Mouse (Mus musculus): ENCODE measurements around the gene Nhlrc1. TPM values are rescaled to one million over a fixed set of nuclear protein-coding genes. Genes with fewer than 3 reads are reported as not detected.

Gene Nhlrc1
- 3.3 and 3.6 TPM in 2 replicates for polyA plus RNA-seq (2015; fragmentation: Nextera tagmentation; extraction: Ambion mirVana)

DNA sequence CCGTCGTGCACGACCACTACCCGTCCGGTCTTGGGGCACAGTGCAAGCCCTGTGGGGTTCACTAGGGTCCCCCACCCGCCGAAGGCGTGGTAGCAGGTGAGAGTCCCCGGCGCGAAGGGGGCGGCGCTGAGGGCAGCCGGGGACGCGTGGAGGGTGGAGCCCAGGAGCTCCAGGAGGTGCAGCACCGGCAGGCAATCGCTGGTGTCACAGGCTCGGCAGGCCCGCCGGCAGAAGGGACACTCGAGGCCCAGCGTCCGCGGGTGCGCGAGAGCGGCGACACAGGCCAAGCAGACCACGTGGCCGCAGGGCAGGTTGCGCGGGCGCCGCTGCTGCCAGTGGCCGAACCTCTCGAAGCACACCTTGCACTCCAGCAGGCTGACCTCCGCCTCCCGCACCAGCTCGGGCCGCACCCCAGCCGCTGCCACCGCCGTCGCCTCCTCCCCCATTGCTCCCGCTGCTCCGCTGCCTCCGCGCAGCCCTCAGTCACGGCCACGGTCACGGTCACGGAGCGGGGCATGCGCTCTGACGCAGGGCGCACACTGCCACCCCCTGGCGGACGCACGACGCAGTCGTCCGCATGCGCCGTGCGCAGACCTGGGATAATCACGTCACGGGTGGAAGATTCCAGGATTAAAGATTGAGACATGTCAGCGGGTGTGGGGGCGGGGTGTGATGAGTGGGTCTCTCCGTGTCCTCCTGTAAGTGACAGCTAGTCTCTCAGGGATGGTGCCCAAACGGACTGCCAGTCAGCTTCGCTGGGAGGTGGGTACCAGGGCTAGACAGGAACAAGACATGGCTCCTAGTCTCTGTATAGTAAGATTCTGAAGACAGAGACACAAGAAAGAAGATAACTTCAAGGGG is at the start of gene Nhlrc1:
TSS of gene Nhlrc1 (minus strand) at position 517 of the 861 bp plus-strand sequence.

DNA sequence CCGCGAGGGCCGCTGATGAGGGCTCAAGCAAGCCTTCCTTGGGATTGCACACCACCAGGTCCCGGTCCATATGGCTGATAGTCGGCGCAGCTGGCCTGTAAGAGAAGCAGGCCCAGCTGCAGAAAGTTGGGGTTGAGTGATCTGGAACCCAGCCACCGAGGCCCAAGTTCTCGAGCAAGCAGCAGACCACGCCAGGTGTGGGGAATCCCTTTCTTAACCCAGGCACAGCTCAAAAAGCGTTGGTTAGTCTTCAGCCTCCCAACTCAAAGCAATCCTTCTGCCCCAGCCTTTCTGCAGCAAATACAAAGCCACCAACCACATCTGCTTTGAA is 29.9 kb upstream of the Nhlrc1 start, which contains the start of gene Tpmt:
TSS of gene Tpmt (minus strand) at position 121 of the 331 bp plus-strand sequence.

DNA sequence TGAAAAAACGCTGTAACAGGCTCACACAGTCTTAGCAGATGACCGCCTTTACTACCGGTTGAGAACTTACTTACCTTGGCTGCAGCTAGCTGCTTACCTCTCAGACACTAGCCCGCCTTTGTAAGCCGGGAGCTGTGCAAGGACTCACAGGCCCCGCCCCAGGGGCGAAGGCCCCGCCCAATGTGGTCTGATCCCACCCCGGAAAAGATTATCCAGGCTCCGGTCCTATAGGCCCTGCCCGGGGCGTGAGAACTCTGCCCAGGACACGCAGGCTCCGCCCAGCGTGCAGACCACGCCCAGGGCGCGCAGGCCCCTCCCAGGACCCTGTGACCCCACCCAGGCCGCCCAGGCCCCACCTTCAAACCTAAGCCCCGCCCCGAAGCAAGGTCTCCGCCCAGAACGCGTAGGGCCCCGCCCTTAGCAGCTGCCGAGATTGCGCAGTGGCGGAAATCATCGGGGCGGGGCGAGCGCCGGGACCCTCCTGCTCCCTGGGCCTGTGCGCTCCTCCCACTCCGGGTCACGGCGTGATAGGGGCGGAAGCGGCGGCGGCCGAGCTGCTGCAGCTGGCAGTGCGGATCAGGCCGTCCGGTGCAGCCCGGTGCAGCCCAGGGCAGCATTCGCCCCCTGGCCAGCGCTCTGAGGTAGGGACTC is 28.5 kb upstream of the Nhlrc1 start, which contains the start of gene Kdm1b:
TSS of gene Kdm1b (plus strand) at position 470 of the 651 bp plus-strand sequence.

Other genes with a start within 250 kb of the Nhlrc1 start
- 15.4 and 16.3 TPM in 2 replicates for gene Kif13a, start 85.0 kb downstream of the Nhlrc1 start, polyA plus RNA-seq (2015; fragmentation: Nextera tagmentation; extraction: Ambion mirVana)
- 3.8 and 4.3 TPM in 2 replicates for gene Kdm1b, start 28.6 kb upstream of the Nhlrc1 start, polyA plus RNA-seq (2015; fragmentation: Nextera tagmentation; extraction: Ambion mirVana)
- gene Tpmt, start 29.9 kb upstream of the Nhlrc1 start, polyA plus RNA-seq (2015; fragmentation: Nextera tagmentation; extraction: Ambion mirVana), result 6.3 and 8.1 TPM in 2 replicates
- 97.3 and 110 TPM in 2 replicates for gene Dek, start 91.4 kb upstream of the Nhlrc1 start, polyA plus RNA-seq (2015; fragmentation: Nextera tagmentation; extraction: Ambion mirVana)
- 3.0 and 3.2 TPM in 2 replicates for gene Rnf144b, start 107.8 kb upstream of the Nhlrc1 start, polyA plus RNA-seq (2015; fragmentation: Nextera tagmentation; extraction: Ambion mirVana)

Measured in skeletal muscle tissue, postnatal 0 days (tissue).